Mouse (Mus musculus) frontal cortex, adult (tissue): ENCODE results near the gene Oit1.

Experiments
- ATAC-seq: cut with Nextera tagmentation; 2 replicates; pipeline ENCODE4 v1.9.2; 2017; ENCODE audit warnings: mild to moderate bottlenecking, moderate library complexity, mixed read lengths; ENCODE audit not compliant: low TSS enrichment

The Oit1 gene

DNA sequence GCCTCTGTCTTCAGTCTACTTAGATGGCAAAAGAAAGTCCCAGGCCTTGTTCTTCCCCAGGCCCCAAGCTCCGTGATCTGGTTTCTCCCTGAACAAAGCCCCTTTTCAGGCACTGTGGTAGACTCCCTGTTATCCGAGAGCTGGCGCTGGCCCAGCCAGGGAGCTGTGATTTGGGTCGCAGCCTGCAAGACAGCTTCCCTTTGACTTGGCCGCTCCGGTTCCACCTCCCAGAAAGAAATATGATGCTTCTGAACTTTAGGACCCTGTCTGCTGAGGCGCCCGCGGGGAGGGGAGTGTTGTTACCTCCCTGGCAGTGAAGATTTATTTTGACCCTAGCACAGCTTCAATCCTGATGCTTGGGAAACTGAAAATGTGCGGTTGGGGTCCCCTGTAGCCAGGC, 42.6 kb downstream of the Oit1 start:
- ATAC-seq = no peak

- peak; percentile 53 for ATAC-seq
These were observed 44.0 kb downstream of the Oit1 start for GRCm38 (mm10) chr14:8334511-8334910.

DNA sequence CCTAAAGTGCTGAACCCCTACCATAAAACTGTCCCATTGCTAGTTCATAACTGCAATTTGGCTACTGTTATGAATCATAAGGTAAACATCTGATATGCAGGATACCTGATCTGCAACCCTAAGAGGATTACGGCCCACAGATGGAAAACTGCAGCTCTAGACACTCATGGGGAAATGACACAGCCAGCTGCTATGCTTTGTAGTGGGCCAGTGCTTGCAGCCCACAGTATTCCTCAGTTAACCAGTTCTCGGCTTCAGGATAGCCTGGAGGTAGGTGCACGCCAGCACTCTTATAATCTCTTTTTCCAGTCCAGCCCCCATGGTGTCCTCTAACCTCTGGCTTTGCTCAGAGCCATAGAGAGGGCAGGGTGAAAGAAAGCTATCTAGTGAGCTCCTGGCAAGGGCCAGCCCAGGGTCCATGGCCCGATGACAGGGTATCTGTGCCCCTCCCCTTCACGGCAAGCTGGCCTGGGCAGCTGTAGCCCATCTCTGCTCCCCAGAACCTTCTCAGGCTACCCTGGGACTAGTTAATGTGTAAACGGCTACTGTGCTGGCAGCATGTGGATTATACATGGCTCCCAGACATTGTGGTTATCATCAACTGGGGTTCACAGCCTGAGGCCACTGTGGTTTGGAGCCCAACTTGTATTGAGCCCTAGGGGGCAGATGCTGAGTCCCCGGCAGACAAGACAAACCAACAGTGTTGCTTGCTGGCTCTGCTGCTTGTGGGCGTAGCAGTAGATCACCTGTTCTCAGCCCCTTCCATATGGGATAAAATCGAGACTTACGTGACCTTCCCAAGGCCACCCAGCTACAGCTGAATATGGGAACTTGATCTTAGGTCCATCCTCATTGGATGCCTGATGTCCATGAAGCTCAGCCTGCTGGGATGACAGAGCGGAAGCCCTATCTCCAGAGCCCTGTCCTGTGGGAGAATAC, 46.0 kb downstream of the Oit1 start:
- ATAC-seq = no peak

DNA sequence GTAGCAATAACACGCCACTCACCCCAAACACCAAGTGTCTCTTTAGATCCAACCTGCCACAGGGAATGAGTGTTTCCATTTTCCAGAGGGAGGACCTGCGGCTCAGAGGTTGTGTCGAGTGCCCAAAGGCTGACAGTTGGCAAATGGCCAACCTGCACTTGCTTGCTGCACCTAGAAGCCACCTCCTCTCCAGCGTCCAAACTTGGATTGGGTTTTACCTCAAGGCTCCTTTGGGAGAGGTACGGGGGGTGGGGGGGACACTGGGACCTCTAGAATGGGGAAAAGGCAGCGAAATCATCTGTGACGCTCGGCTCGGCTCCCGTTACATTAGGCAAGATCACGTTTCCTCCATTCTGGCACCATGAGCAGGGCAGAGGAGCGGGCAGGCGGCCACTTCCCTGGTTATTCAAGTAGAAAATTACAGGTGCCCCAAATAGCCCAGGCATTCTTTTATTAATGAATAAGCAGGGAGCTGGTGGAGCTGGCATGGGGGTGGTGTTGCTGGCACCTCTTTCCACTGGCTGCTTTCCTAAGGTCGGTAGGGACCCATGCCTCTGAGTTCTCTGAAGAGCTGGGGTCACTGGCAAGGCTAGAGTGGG, 47.1 kb downstream of the Oit1 start:
- ATAC-seq = no peak

GRCm38 (mm10) chr14:8330390-8330789, 48.2 kb downstream of the Oit1 start:
- no peak for ATAC-seq

GRCm38 (mm10) chr14:8329552-8329951, 49.0 kb downstream of the Oit1 start:
- ATAC-seq = peak; percentile 62

DNA sequence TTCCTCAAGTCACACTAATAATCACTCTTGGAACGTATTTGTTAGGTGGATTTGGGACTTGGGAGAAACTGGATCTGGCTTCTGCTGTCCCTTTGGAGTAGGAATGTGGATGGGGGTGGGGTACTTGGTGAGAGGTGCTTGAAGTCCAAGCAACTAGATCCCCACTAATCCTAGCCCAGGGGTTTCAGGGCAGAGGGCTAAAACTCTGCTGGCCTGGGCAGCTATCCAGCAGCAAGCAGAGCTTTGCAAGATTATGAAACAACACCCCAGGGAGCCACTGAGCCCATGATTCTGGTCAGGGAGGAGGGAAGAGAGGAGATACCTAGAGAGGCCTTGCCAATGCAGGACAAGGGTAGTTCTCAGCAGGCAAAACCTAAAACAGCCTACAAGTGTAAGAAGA, 51.2 kb downstream of the Oit1 start:
- no peak for ATAC-seq

GRCm38 (mm10) chr14:8326961-8327360, 51.6 kb downstream of the Oit1 start:
- no peak for ATAC-seq

GRCm38 (mm10) chr14:8325746-8326145, 52.8 kb downstream of the Oit1 start:
- ATAC-seq = no peak

DNA sequence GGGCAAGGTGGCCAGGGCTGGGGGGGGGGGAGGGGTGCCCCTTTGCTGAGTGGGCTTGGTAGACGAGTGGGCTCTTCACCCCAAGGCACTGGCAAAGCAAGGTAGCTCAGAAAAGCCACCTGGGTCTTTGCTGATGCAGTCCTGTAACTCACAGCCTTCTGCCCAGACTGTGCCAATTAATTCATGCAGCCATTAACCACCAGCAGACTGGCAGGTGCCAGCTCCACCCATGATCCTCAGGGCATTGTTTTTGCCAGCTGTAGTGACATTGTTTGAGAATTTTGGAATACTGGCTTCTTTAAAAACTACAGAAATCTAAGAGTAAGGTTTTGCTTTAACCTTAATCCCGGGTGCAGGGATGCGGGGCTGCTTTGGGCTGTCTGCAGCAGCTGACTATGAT, 58.0 kb downstream of the Oit1 start:
- no peak for ATAC-seq

- ATAC-seq = peak; percentile 24; the same call in 1 of the 2 replicates
These were observed 61.1 kb downstream of the Oit1 start, which contains the start of gene Fam107a for GRCm38 (mm10) chr14:8317194-8318097. Fam107a (minus strand) TSS chr14:8318023.

DNA sequence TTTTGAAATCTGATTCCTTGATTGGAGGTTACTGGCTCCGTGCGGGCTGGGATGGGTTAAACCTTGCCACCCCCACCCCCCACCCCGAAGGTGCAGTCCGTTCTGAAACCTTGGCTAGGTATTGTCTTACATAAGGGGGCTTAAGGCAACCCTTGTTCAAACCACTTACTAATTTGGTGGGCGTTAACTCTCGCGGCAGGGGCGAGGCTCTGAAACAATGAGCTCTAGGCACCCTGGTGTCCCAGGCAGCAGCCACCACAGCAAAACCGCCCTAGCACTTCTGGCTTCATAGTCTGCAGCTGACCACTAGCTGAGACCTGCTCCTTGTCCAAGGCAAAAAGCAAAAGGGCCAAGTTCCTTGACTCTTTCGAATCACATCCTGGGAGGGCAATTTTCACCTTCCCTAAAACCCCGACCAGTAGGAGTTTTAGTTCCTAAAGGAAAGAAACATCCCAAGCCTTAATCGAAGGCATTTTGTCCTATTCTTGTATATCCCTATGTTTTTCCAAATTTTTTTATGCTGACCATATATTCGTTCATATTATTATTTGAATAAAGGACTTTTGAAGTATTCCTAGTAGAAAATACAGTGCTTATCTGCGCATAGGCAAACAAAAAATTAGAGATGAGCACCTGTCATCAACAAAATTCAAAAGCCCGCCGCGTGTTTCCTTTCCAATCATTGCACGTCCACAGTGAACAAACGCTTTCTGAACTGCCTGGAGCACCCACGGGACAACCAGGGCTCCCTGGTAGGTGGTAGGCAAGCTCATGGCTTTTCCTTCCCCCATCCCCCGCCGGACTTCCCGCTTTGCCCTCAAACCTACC, 62.0 kb downstream of the Oit1 start:
- ATAC-seq = no peak

GRCm38 (mm10) chr14:8315169-8315568, 63.4 kb downstream of the Oit1 start:
- no peak for ATAC-seq

DNA sequence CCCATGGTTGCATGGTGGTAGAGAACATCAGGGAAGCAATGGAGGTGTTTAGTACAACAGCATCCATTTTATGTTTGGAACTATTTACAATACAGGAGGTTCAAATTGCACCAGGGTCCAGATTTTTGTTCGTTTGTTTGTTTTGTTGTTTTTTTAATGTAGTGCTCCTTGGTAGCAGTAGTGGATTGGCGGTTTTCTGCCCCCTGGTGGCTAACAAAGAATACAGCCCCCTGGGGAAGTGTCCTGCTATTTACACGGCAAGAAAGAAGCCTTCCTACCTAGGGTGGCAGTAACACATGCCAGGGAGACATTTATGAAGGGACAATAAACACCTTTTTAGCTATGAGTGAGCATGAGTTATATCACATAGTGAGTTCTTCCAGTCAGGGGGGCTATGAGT, 64.0 kb downstream of the Oit1 start:
- peak; percentile 61 for ATAC-seq

- ATAC-seq = peak; percentile 28; the same call in 1 of the 2 replicates
These were observed 64.7 kb downstream of the Oit1 start for GRCm38 (mm10) chr14:8313877-8314276.

GRCm38 (mm10) chr14:8309621-8310141, 68.9 kb downstream of the Oit1 start:
- peak; percentile 47 for ATAC-seq

- ATAC-seq = peak; percentile 22; the same call in 1 of the 2 replicates
These were observed 69.9 kb downstream of the Oit1 start for GRCm38 (mm10) chr14:8308650-8309049.

DNA sequence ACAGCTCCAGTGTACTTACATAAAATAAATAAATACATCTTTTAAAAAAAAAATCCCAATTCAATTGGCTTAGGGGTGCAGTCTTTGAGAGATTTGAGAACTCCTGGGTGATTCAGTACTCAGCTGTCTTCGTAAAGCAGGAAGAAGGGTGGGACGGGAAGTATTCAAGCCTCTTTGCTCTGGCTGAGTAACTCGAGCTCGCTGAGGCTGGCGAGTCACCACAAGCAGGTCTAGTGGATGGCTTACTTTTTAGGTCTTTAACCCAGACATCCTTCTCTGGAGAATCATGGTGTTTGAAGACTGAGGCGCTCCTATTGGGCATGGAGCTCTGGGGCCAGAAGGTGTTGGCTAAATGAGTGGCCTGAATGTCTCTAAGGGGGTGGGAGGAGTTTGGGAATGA, 71.7 kb downstream of the Oit1 start:
- no peak for ATAC-seq

DNA sequence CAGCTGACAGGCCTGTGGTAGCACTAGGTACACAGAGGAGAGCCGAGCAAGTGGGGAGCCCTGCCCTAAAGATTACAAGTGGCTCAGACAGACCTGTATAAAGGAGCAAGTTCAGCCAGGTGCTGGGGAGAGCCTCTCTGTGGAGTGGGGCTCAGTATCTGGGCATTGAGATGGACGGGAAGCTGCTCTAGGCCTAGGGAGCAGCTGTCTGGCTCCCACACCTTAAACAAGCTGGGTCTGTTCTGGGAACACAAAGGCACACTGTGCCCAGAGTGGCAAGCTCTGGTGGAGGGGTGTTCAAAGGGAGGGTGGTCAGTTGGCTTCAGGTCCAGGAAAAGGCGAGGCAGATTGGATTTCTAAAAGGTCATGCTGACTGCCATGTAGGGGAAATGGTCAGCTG, 73.5 kb downstream of the Oit1 start:
- peak; percentile 53 for ATAC-seq

- no peak for ATAC-seq
These were observed 74.5 kb downstream of the Oit1 start for GRCm38 (mm10) chr14:8304082-8304481.

GRCm38 (mm10) chr14:8302687-8303086, 75.9 kb downstream of the Oit1 start:
- no peak for ATAC-seq
